Mouse (Mus musculus) forebrain, postnatal 0 days (tissue): ENCODE results near the gene Tns3. TPM values are rescaled to one million over a fixed set of nuclear protein-coding genes. Genes with fewer than 3 reads are reported as not detected.

ENCODE experiments used
- ATAC-seq: fragments of 200-750 bp; cut with Nextera tagmentation; 2 replicates; pipeline ENCODE4 v1.8.0; 2017; ENCODE audit warnings: mild to moderate bottlenecking, moderate library complexity
- DNase-seq: peaks from one replicate; pipeline ENCODE4 v3.0.0-alpha.2; 2015
- H3K27ac ChIP-seq: fragments of 300-500 bp; sonication (generic); 2 replicates; pipeline ENCODE4 v1.5.1; 2014; ENCODE audit warnings: low read depth, mild to moderate bottlenecking, antibody characterized with exemption, low read length, moderate library complexity, mixed read lengths
- H3K27me3 ChIP-seq: fragments of 300-500 bp; sonication (generic); 2 replicates; pipeline ENCODE4 v1.6.1; 2014; ENCODE audit warnings: mild to moderate bottlenecking, low read length, mixed read lengths; ENCODE audit not compliant: insufficient read depth
- H3K36me3 ChIP-seq: fragments of 300-500 bp; sonication (generic); 2 replicates; pipeline ENCODE4 v1.6.1; 2014; ENCODE audit warnings: mild to moderate bottlenecking, moderate library complexity; ENCODE audit not compliant: insufficient read depth
- H3K4me1 ChIP-seq: fragments of 300-500 bp; sonication (generic); 2 replicates; pipeline ENCODE4 v1.6.1; 2014; ENCODE audit warnings: antibody characterized with exemption; ENCODE audit not compliant: insufficient read depth
- H3K4me2 ChIP-seq: fragments of 300-500 bp; sonication (generic); 2 replicates; pipeline ENCODE4 v1.6.1; 2014; ENCODE audit warnings: low read depth, mild to moderate bottlenecking, moderate library complexity
- H3K4me3 ChIP-seq: fragments of 300-500 bp; sonication (generic); 2 replicates; pipeline ENCODE4 v1.5.1; 2014; ENCODE audit warnings: low read depth, low read length, mixed read lengths
- H3K9ac ChIP-seq: fragments of 300-500 bp; sonication (generic); 2 replicates; pipeline ENCODE4 v1.6.1; 2014; ENCODE audit warnings: mild to moderate bottlenecking
- H3K9me3 ChIP-seq: fragments of 300-500 bp; sonication (generic); 2 replicates; pipeline ENCODE4 v1.6.1; 2016; ENCODE audit warnings: low read length
- CTCF ChIP-seq: sonication (generic); IDR thresholded peaks from 2 replicates; pipeline ENCODE4 v1.5.1; 2016; ENCODE audit warnings: antibody characterized with exemption, control low read depth, low read depth
- WGBS: fragments of 180-500 bp; shearing (Covaris S2); extraction: QIAGEN DNeasy Blood & Tissue Kit; methylation state at CpG from one replicate; pipeline ENCODE4 v1.1.7; 2014; 5-methylcytosine and 5-hydroxymethylcytosine counted together
- polyA plus RNA-seq: library from polyadenylated mRNA; unstranded; fragments of >200 nt; fragmentation: Nextera tagmentation; extraction: Ambion mirVana; gene quantifications from 2 replicates; pipeline ENCODE4 v1.2.1, GENCODE M21; 2015
- total RNA-seq: library from RNA; depleted of rRNA; stranded (reverse); fragments of >200 nt; gene quantifications from 2 replicates; pipeline ENCODE4 v1.2.3, GENCODE M21; 2014

Tns3 gene
- total and polyA plus RNA-seq, 2 experiments from 2014 or later = 6.2 to 26.5 TPM

- Histone ChIP-seq H3K27me3 (no peaks in the 10 kb centered on the region), H3K36me3 (no peaks in the 10 kb centered on the region), H3K4me3 (no peak overlapping the region), H3K27ac (no peak overlapping the region), H3K4me1 (no peaks in the 10 kb centered on the region), H3K9me3 (no peaks in the 10 kb centered on the region), H3K4me2 (no peak overlapping the region), H3K9ac (no peak overlapping the region)
- no peak for TF ChIP-seq CTCF
- 92% methylated on average over 10 of the region's 10 CpGs for WGBS
- ATAC-seq (no peak), DNase-seq (no peak)
These were observed 35.5 kb downstream of the Tns3 start for GRCm38 (mm10) chr11:8628846-8629253.

- H3K27me3 ChIP-seq = no peaks in the 10 kb centered on the region
- no peak overlapping the region for H3K4me2 ChIP-seq
- no peaks in the 10 kb centered on the region for H3K36me3 ChIP-seq
- no peak for DNase-seq
- WGBS = 87% methylated on average over 6 of the region's 6 CpGs
- no peak overlapping the region for H3K9ac ChIP-seq
- no peak overlapping the region for H3K4me3 ChIP-seq
- no peak for TF ChIP-seq CTCF
- H3K27ac ChIP-seq = no peak overlapping the region
- no peaks in the 10 kb centered on the region for H3K4me1 ChIP-seq
- ATAC-seq = no peak
- no peaks in the 10 kb centered on the region for H3K9me3 ChIP-seq
These were observed 37.2 kb downstream of the Tns3 start for GRCm38 (mm10) chr11:8627156-8627555.

GRCm38 (mm10) chr11:8626715-8627114 lies 37.6 kb downstream of the Tns3 start:
- 92% methylated on average over 6 of the region's 6 CpGs for WGBS
- DNase-seq (no peak), ATAC-seq (no peak)
- H3K36me3 ChIP-seq = no peaks in the 10 kb centered on the region
- H3K4me3 ChIP-seq = no peak overlapping the region
- no peak overlapping the region for H3K4me2 ChIP-seq
- H3K9me3 ChIP-seq = no peaks in the 10 kb centered on the region
- H3K4me1 ChIP-seq = no peaks in the 10 kb centered on the region
- H3K27ac ChIP-seq = no peak overlapping the region
- no peak overlapping the region for H3K9ac ChIP-seq
- no peak for TF ChIP-seq CTCF
- H3K27me3 ChIP-seq = no peaks in the 10 kb centered on the region

- DNase-seq (no peak), ATAC-seq (no peak)
- WGBS = 79% methylated on average over 10 of the region's 10 CpGs
- Histone ChIP-seq H3K9me3 (no peaks in the 10 kb centered on the region), H3K27me3 (no peaks in the 10 kb centered on the region), H3K9ac (no peak overlapping the region), H3K4me1 (no peaks in the 10 kb centered on the region), H3K4me3 (no peak overlapping the region), H3K36me3 (no peaks in the 10 kb centered on the region), H3K27ac (no peak overlapping the region), H3K4me2 (no peak overlapping the region)
- no peak for TF ChIP-seq CTCF
These were observed 38.3 kb downstream of the Tns3 start for GRCm38 (mm10) chr11:8625915-8626604.

- H3K27me3 ChIP-seq = no peaks in the 10 kb centered on the region
- no peak overlapping the region for H3K9ac ChIP-seq
- H3K4me3 ChIP-seq = no peak overlapping the region
- no peaks in the 10 kb centered on the region for H3K9me3 ChIP-seq
- H3K27ac ChIP-seq = no peak overlapping the region
- WGBS = 53% methylated on average over 6 of the region's 6 CpGs
- ATAC-seq (no peak), DNase-seq (no peak)
- no peak for TF ChIP-seq CTCF
- H3K4me1 ChIP-seq = no peaks in the 10 kb centered on the region
- H3K4me2 ChIP-seq = no peak overlapping the region
- H3K36me3 ChIP-seq = no peaks in the 10 kb centered on the region
These were observed 38.9 kb downstream of the Tns3 start for GRCm38 (mm10) chr11:8625451-8625850.

- no peaks in the 10 kb centered on the region for H3K27me3 ChIP-seq
- ATAC-seq (peak; percentile 89), DNase-seq (peak; percentile 74)
- peak overlapping the region; percentile 80 for H3K9ac ChIP-seq
- H3K4me3 ChIP-seq = peak overlapping the region; percentile 65
- no peaks in the 10 kb centered on the region for H3K9me3 ChIP-seq
- 1% methylated on average over 73 of the region's 74 CpGs for WGBS
- H3K4me1 ChIP-seq = no peaks in the 10 kb centered on the region
- H3K4me2 ChIP-seq = peak overlapping the region; percentile 99
- peak; percentile 37; the same call in 1 of the 2 replicates for TF ChIP-seq CTCF
- no peaks in the 10 kb centered on the region for H3K36me3 ChIP-seq
- peak overlapping the region; percentile 23; the same call in 1 of the 2 replicates for H3K27ac ChIP-seq
These were observed 40.0 kb downstream of the Tns3 start for GRCm38 (mm10) chr11:8624179-8624886.

- Histone ChIP-seq H3K27me3 (no peaks in the 10 kb centered on the region), H3K27ac (no peak overlapping the region), H3K9ac (peak overlapping the region; percentile 80), H3K9me3 (no peaks in the 10 kb centered on the region), H3K4me1 (no peaks in the 10 kb centered on the region), H3K36me3 (no peaks in the 10 kb centered on the region), H3K4me3 (peak overlapping the region; percentile 65), H3K4me2 (peak overlapping the region; percentile 99)
- TF ChIP-seq CTCF = no peak; the same call in 1 of the 2 replicates
- ATAC-seq = no peak; the same call in 1 of the 2 replicates
- 4% methylated on average over 20 of the region's 20 CpGs for WGBS
- no peak for DNase-seq
These were observed 40.5 kb downstream of the Tns3 start for GRCm38 (mm10) chr11:8623852-8624178.
